Mouse (Mus musculus): ENCODE results near the gene Btbd9. TPM values are rescaled to one million over a fixed set of nuclear protein-coding genes. Genes with fewer than 3 reads are reported as not detected.

Gene Btbd9
- polyA plus RNA-seq, 1 experiment = 21.0 TPM

DNA sequence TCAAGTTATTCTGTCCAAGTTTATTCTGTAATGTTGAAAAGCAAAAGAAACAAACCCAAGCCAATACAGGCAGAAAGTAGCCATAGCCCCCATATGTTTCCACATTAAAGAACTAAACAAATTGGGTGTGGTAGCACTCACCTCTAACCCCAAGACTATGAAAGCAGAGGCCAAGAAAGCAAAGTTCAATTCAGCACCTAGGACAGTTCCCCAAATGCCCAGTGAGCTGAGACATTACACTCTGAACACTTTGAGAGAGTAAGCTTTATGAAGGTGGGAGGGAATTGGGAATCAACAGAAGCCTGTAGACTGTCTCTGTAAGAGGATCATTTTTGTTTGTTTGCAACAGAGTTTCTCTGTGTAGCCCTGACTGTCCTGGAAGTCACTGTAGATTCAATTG is 186.6 kb downstream of the Btbd9 start:
- Histone ChIP-seq H3K27ac (ENCODE audit: control insufficient read depth, insufficient read depth, low read depth, low read length, poor library complexity) (no peak overlapping the region), H3K4me3 (replicated peaks; ENCODE audit: control insufficient read depth, low read depth, low read length) (no peak overlapping the region), H3K4me1 (ENCODE audit: control insufficient read depth, insufficient read depth, low read length) (no peaks in the 10 kb centered on the region)
- TF ChIP-seq POLR2A (IDR thresholded peaks at IDR 0.05; ENCODE audit: borderline replicate concordance, control insufficient read depth, low read depth, low read length) (no peak), CTCF (IDR thresholded peaks at IDR 0.05; ENCODE audit: control insufficient read depth, insufficient read depth, low read length) (no peak)

DNA sequence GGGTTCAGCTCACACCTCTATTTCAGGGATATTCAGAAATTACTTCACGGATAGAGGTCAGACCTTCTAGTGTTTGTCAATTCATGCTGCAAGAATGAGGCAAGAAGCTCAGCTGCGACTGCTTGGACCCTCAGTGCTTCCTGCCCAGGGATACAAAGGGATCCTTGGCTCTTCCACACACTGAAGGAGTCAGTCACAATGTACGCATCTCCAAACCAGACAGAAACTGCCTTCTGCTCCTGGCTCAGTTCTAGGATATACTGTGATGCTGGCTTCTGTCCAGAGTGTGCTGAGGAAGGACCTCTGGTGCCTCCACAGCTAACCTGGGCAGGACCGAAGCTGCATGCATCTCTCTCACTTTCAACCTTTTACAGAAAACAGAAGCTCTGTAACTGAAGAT is 187.5 kb downstream of the Btbd9 start:
- H3K27ac ChIP-seq (ENCODE audit: control insufficient read depth, insufficient read depth, low read depth, low read length, poor library complexity) = no peak overlapping the region
- H3K4me3 ChIP-seq (replicated peaks; ENCODE audit: control insufficient read depth, low read depth, low read length) = no peak overlapping the region
- 77% methylated on average over 4 of the region's 4 CpGs for WGBS
- TF ChIP-seq POLR2A (IDR thresholded peaks at IDR 0.05; ENCODE audit: borderline replicate concordance, control insufficient read depth, low read depth, low read length) (no peak), CTCF (IDR thresholded peaks at IDR 0.05; ENCODE audit: control insufficient read depth, insufficient read depth, low read length) (no peak)
- H3K4me1 ChIP-seq (ENCODE audit: control insufficient read depth, insufficient read depth, low read length) = no peaks in the 10 kb centered on the region; the same call in 1 of the 2 replicates

GRCm38 (mm10) chr17:30388391-30388790 is 187.9 kb downstream of the Btbd9 start:
- no peak overlapping the region for H3K27ac ChIP-seq (ENCODE audit: control insufficient read depth, insufficient read depth, low read depth, low read length, poor library complexity)
- TF ChIP-seq CTCF (IDR thresholded peaks at IDR 0.05; ENCODE audit: control insufficient read depth, insufficient read depth, low read length) (no peak), POLR2A (IDR thresholded peaks at IDR 0.05; ENCODE audit: borderline replicate concordance, control insufficient read depth, low read depth, low read length) (no peak)
- H3K4me1 ChIP-seq (ENCODE audit: control insufficient read depth, insufficient read depth, low read length) = no peaks in the 10 kb centered on the region; the same call in 1 of the 2 replicates
- no peak overlapping the region for H3K4me3 ChIP-seq (replicated peaks; ENCODE audit: control insufficient read depth, low read depth, low read length)
- 94% methylated on average over 3 of the region's 3 CpGs for WGBS

- TF ChIP-seq CTCF (IDR thresholded peaks at IDR 0.05; ENCODE audit: control insufficient read depth, insufficient read depth, low read length) (no peak), POLR2A (IDR thresholded peaks at IDR 0.05; ENCODE audit: borderline replicate concordance, control insufficient read depth, low read depth, low read length) (no peak)
- WGBS = 81% methylated on average over 9 of the region's 9 CpGs
- Histone ChIP-seq H3K4me3 (replicated peaks; ENCODE audit: control insufficient read depth, low read depth, low read length) (no peak overlapping the region), H3K27ac (ENCODE audit: control insufficient read depth, insufficient read depth, low read depth, low read length, poor library complexity) (no peak overlapping the region), H3K4me1 (ENCODE audit: control insufficient read depth, insufficient read depth, low read length) (no peaks in the 10 kb centered on the region; the same call in 1 of the 2 replicates)
These were observed 190.0 kb downstream of the Btbd9 start for GRCm38 (mm10) chr17:30386241-30386640.

DNA sequence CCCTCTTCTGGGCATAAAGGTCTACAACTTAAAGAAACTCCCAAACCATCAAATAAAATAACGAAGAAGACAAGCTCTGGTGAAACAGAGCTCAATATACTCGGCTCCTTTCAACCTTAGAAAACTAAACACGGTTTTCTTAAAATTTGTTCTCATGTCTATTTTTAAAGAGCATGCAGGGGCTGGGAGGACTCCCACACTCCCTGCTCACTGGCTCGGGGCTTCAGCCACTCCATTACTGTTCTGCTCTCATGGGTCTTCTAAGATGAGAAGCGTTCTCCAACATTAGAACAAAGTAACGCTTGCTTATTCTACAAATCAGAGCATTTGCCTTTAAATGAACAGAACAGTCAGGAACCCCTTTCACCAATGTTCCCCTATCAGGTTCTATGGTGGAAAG is 192.6 kb downstream of the Btbd9 start:
- TF ChIP-seq CTCF (IDR thresholded peaks at IDR 0.05; ENCODE audit: control insufficient read depth, insufficient read depth, low read length) = no peak
- no peak for TF ChIP-seq POLR2A (IDR thresholded peaks at IDR 0.05; ENCODE audit: borderline replicate concordance, control insufficient read depth, low read depth, low read length)
- WGBS = 84% methylated on average over 6 of the region's 6 CpGs
- H3K4me1 ChIP-seq (ENCODE audit: control insufficient read depth, insufficient read depth, low read length) = no peaks in the 10 kb centered on the region; the same call in 1 of the 2 replicates

DNA sequence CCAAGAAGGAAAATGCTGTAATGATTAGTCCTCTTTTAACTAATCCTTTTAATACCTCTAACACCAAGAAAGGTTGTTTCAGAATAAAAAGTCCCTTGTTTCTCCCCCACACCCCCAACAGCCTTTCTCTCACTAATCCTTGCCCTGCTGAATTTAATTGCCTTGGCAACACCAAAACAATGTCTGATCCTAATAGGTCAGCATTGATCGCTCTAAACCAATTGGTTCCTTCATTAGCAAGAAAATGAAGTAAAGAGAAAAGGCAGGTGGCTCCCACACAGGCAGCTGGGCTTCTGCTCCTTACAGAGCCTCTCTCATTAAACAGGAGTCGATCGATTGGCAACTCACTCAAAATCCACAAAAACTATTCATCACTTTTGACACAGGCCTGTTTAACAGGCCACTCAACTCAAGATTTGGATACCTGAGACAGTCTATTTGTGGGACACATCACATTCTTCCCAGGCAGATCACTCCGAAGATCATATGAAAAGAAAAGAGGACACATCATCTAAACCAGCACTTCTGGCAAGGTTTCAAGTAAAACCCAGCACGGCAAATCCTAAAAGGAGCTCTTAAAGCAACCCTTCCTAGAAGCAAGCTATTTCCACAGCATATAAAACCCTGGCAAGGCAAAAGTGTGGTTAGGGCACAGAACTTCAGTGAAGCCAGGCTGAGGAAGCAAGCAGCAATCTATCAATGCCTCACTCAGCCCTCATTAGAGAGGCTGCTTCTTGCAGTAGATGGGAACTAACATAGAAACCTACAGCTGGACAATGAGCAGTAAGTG is 197.9 kb downstream of the Btbd9 start:
- H3K27ac ChIP-seq (ENCODE audit: control insufficient read depth, insufficient read depth, low read depth, low read length, poor library complexity) = no peak overlapping the region
- TF ChIP-seq POLR2A (IDR thresholded peaks at IDR 0.05; ENCODE audit: borderline replicate concordance, control insufficient read depth, low read depth, low read length) = no peak
- TF ChIP-seq CTCF (IDR thresholded peaks at IDR 0.05; ENCODE audit: control insufficient read depth, insufficient read depth, low read length) = no peak
- no peaks in the 10 kb centered on the region for H3K4me1 ChIP-seq (ENCODE audit: control insufficient read depth, insufficient read depth, low read length)
- 80% methylated on average over 5 of the region's 5 CpGs for WGBS
- no peak overlapping the region for H3K4me3 ChIP-seq (replicated peaks; ENCODE audit: control insufficient read depth, low read depth, low read length)

More for the DNA sequence above, 192.6 kb downstream of the Btbd9 start:
- Histone ChIP-seq H3K4me3 (replicated peaks; ENCODE audit: control insufficient read depth, low read depth, low read length) (no peak overlapping the region), H3K27ac (ENCODE audit: control insufficient read depth, insufficient read depth, low read depth, low read length, poor library complexity) (no peak overlapping the region)

- Histone ChIP-seq H3K4me1 (ENCODE audit: control insufficient read depth, insufficient read depth, low read length) (no peaks in the 10 kb centered on the region), H3K27ac (ENCODE audit: control insufficient read depth, insufficient read depth, low read depth, low read length, poor library complexity) (no peak overlapping the region), H3K4me3 (replicated peaks; ENCODE audit: control insufficient read depth, low read depth, low read length) (no peak overlapping the region)
- TF ChIP-seq POLR2A (IDR thresholded peaks at IDR 0.05; ENCODE audit: borderline replicate concordance, control insufficient read depth, low read depth, low read length) (no peak), CTCF (IDR thresholded peaks at IDR 0.05; ENCODE audit: control insufficient read depth, insufficient read depth, low read length) (no peak)
- WGBS = 48% methylated on average over 1 of the region's 1 CpGs
These were observed 198.5 kb downstream of the Btbd9 start for GRCm38 (mm10) chr17:30377754-30378153.

DNA sequence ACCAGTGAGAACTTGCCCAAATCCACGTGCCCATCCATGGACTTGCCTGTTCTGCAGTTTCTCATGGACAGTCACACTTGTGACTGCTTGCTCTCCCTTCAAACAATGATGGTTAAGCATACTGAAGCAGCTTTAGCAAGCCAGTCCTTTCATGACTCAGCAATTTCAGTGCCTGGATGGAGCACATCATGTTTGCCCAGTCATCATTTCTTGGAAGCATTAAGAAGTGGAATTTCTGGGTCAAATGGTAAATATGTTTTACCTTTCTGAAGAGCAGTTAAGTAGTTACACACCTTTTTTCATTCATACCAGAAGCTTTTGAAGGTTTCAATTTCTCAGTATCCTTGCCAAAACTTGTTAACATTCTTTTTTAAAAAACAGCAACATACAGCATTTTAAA is 201.2 kb downstream of the Btbd9 start:
- Histone ChIP-seq H3K4me1 (ENCODE audit: control insufficient read depth, insufficient read depth, low read length) (no peaks in the 10 kb centered on the region), H3K27ac (ENCODE audit: control insufficient read depth, insufficient read depth, low read depth, low read length, poor library complexity) (no peak overlapping the region), H3K4me3 (replicated peaks; ENCODE audit: control insufficient read depth, low read depth, low read length) (no peak overlapping the region)
- 80% methylated on average over 1 of the region's 1 CpGs for WGBS
- TF ChIP-seq POLR2A (IDR thresholded peaks at IDR 0.05; ENCODE audit: borderline replicate concordance, control insufficient read depth, low read depth, low read length) = no peak
- TF ChIP-seq CTCF (IDR thresholded peaks at IDR 0.05; ENCODE audit: control insufficient read depth, insufficient read depth, low read length) = no peak
